Mouse (Mus musculus) frontal cortex, postnatal 10 days (tissue): Measurements from ENCODE around the gene Tedc2.

Source experiments
- DNase-seq, 2 experiments: peaks; one replicate each; pipeline ENCODE4 v3.0.0; 2022; ENCODE audit warnings: low spot score in 2 of 2, mixed read lengths in 1 of 2

Gene Tedc2

GRCm38 (mm10) chr17:24212441-24213018 lies 8.1 kb downstream of the Tedc2 start:
- no peak for DNase-seq

GRCm38 (mm10) chr17:24211631-24212440 lies 8.8 kb downstream of the Tedc2 start:
- peak; percentile 82 for DNase-seq

GRCm38 (mm10) chr17:24210591-24210990 lies 10.1 kb downstream of the Tedc2 start:
- no peak for DNase-seq

GRCm38 (mm10) chr17:24209916-24210240 lies 10.8 kb downstream of the Tedc2 start:
- no peak for DNase-seq

GRCm38 (mm10) chr17:24209043-24209915 lies 11.4 kb downstream of the Tedc2 start, which contains the start of gene Ntn3:
Ntn3 (minus strand) TSS chr17:24209531.
- DNase-seq = peak; percentile 59 to 72

- DNase-seq = peak in 1 of 2 experiments; percentile 40
Measured at GRCm38 (mm10) chr17:24208641-24209042, 12.0 kb downstream of the Tedc2 start.

- no peak for DNase-seq
Measured at GRCm38 (mm10) chr17:24207768-24208640, 12.6 kb downstream of the Tedc2 start.

GRCm38 (mm10) chr17:24206451-24207351 lies 13.9 kb downstream of the Tedc2 start:
- DNase-seq = peak; percentile 70 to 74

GRCm38 (mm10) chr17:24205908-24206361 lies 14.7 kb downstream of the Tedc2 start:
- peak in 1 of 2 experiments; percentile 29 for DNase-seq

- peak; percentile 91 to 94 for DNase-seq
Measured at GRCm38 (mm10) chr17:24205284-24205888, 15.3 kb downstream of the Tedc2 start, which contains the start of gene Tbc1d24. Tbc1d24 (minus strand) TSS chr17:24205562.

GRCm38 (mm10) chr17:24204846-24205245 lies 15.8 kb downstream of the Tedc2 start:
- peak in 1 of 2 experiments; percentile 25 for DNase-seq

GRCm38 (mm10) chr17:24203611-24204534 lies 16.8 kb downstream of the Tedc2 start:
- no peak for DNase-seq

GRCm38 (mm10) chr17:24203068-24203467 lies 17.6 kb downstream of the Tedc2 start:
- no peak for DNase-seq

GRCm38 (mm10) chr17:24201092-24201491 lies 19.6 kb downstream of the Tedc2 start:
- DNase-seq = no peak

- no peak for DNase-seq
Measured at GRCm38 (mm10) chr17:24199741-24200140, 20.9 kb downstream of the Tedc2 start.

- peak in 1 of 2 experiments; percentile 55 for DNase-seq
Measured at GRCm38 (mm10) chr17:24199252-24199651, 21.4 kb downstream of the Tedc2 start.

- no peak for DNase-seq
Measured at GRCm38 (mm10) chr17:24197032-24197824, 23.4 kb downstream of the Tedc2 start.

- DNase-seq = no peak
Measured at GRCm38 (mm10) chr17:24195349-24195748, 25.3 kb downstream of the Tedc2 start.
